Mouse (Mus musculus) MEL (cell line): ENCODE measurements around the gene Clcn6. TPM values are rescaled to one million over a fixed set of nuclear protein-coding genes. Genes with fewer than 3 reads are reported as not detected.
"Not testable (repeated sequence)": the region's sequence is repeated elsewhere in the genome, so short reads cannot be mapped to it uniquely, and the experiment has no call there.

Experiments used
- DNase-seq: peaks from one replicate; pipeline ENCODE4 v3.0.0; 2011; ENCODE audit warnings: low read depth, low spot score
- H3K27ac ChIP-seq: 2 replicates; pipeline ENCODE4 v1.5.1; 2012; ENCODE audit warnings: low read depth, mild to moderate bottlenecking, control low read depth, low read length, moderate library complexity; ENCODE audit not compliant: control insufficient read depth
- H3K27me3 ChIP-seq, 2 experiments: fragments of 150-350 bp in 1 of 2; sonication (generic) in 1 of 2; 2 replicates each; pipeline ENCODE4 v1.6.1; 2012; ENCODE audit warnings: low read length in 2 of 2, mild to moderate bottlenecking in 2 of 2, improper control_type of control experiment in 1 of 2, moderate library complexity in 1 of 2; ENCODE audit not compliant: insufficient read depth in 2 of 2, control insufficient read depth in 1 of 2
- H3K36me3 ChIP-seq, 2 experiments: 2 replicates each; pipeline ENCODE4 v1.6.1; 2012 to 2014; ENCODE audit warnings: low read length in 2 of 2, improper control_type of control experiment in 1 of 2, inconsistent platforms in 1 of 2, mild to moderate bottlenecking in 1 of 2; ENCODE audit not compliant: insufficient read depth in 2 of 2, control insufficient read depth in 1 of 2
- H3K4me1 ChIP-seq, 2 experiments: fragments of 150-350 bp in 1 of 2; sonication (generic) in 1 of 2; 2 replicates each; pipeline ENCODE4 v1.6.1; 2012; ENCODE audit warnings: low read length in 2 of 2, improper control_type of control experiment in 1 of 2, mild to moderate bottlenecking in 1 of 2; ENCODE audit not compliant: insufficient read depth in 2 of 2, control insufficient read depth in 1 of 2
- H3K4me3 ChIP-seq, 2 experiments: fragments of 150-350 bp in 1 of 2; sonication (generic) in 1 of 2; 2 replicates each; pipeline ENCODE4 v1.5.1; 2012; ENCODE audit warnings: low read depth in 2 of 2, low read length in 2 of 2, mild to moderate bottlenecking in 2 of 2, moderate library complexity in 2 of 2, control low read depth in 1 of 2, improper control_type of control experiment in 1 of 2; ENCODE audit not compliant: control insufficient read depth in 1 of 2, insufficient read depth in 1 of 2
- H3K79me2 ChIP-seq: 2 replicates; pipeline ENCODE4 v1.6.1; 2012; ENCODE audit warnings: mild to moderate bottlenecking, low read length, moderate library complexity; ENCODE audit not compliant: control insufficient read depth, poor library complexity, insufficient read depth
- H3K9ac ChIP-seq: 2 replicates; pipeline ENCODE4 v1.6.1; 2012; ENCODE audit warnings: low read depth, mild to moderate bottlenecking, control low read depth, low read length, moderate library complexity; ENCODE audit not compliant: control insufficient read depth, poor library complexity, severe bottlenecking
- H3K9me3 ChIP-seq: fragments of 150-350 bp; sonication (generic); replicated peaks from 2 replicates; pipeline ENCODE4 v1.6.1; 2012; ENCODE audit warnings: mild to moderate bottlenecking, low read length, improper control_type of control experiment, moderate library complexity; ENCODE audit not compliant: insufficient read depth
- CHD1 ChIP-seq: IDR thresholded peaks from 2 replicates; pipeline ENCODE4 v1.6.1; 2012; ENCODE audit warnings: low read depth, mild to moderate bottlenecking, inconsistent platforms, low read length, improper control_type of control experiment
- CHD2 ChIP-seq: IDR thresholded peaks from 2 replicates; pipeline ENCODE4 v1.6.1; 2011; ENCODE audit warnings: low read length, improper control_type of control experiment
- CTCF ChIP-seq, 3 experiments: IDR thresholded peaks in 2 of 3; conservative IDR thresholded peaks in 1 of 3; 2 replicates each; pipeline ENCODE4 v1.5.1; 2011 to 2012; ENCODE audit warnings: low read length in 3 of 3, low read depth in 2 of 3, mild to moderate bottlenecking in 2 of 3, improper control_type of control experiment in 1 of 3, inconsistent platforms in 1 of 3, mixed read lengths in 1 of 3, moderate library complexity in 1 of 3; ENCODE audit not compliant: control insufficient read depth in 1 of 3, insufficient read depth in 1 of 3, poor library complexity in 1 of 3, severe bottlenecking in 1 of 3
- E2F4 ChIP-seq: IDR thresholded peaks from 2 replicates; pipeline ENCODE4 v1.6.1; 2011; ENCODE audit warnings: low read depth, low read length, improper control_type of control experiment, borderline replicate concordance
- ELF1 ChIP-seq: IDR thresholded peaks from 2 replicates; pipeline ENCODE4 v1.6.1; 2014; ENCODE audit warnings: low read depth, mild to moderate bottlenecking, inconsistent platforms, low read length, improper control_type of control experiment, moderate library complexity
- EP300 ChIP-seq, 2 experiments: IDR thresholded peaks; 2 replicates each; pipeline ENCODE4 v1.6.1; 2011; ENCODE audit warnings: improper control_type of control experiment in 2 of 2, low read length in 2 of 2, low read depth in 1 of 2, mild to moderate bottlenecking in 1 of 2
- GABPA ChIP-seq: IDR thresholded peaks from 2 replicates; pipeline ENCODE4 v1.6.1; 2012; ENCODE audit warnings: low read depth, mild to moderate bottlenecking, inconsistent platforms, low read length, improper control_type of control experiment, moderate library complexity
- GATA1 ChIP-seq: IDR thresholded peaks from 2 replicates; pipeline ENCODE4 v1.6.1; 2011; ENCODE audit warnings: low read depth, low read length, improper control_type of control experiment
- KAT2A ChIP-seq: conservative IDR thresholded peaks from 2 replicates; pipeline ENCODE4 v1.6.1; 2012; ENCODE audit warnings: low read depth, low read length, improper control_type of control experiment, inconsistent platforms
- MAFK ChIP-seq: IDR thresholded peaks from 2 replicates; pipeline ENCODE4 v1.6.1; 2011; ENCODE audit warnings: low read depth, mild to moderate bottlenecking, low read length, improper control_type of control experiment, borderline replicate concordance
- MAX ChIP-seq: IDR thresholded peaks from 2 replicates; pipeline ENCODE4 v1.6.1; 2011; ENCODE audit warnings: low read length, improper control_type of control experiment
- MAZ ChIP-seq: IDR thresholded peaks from 2 replicates; pipeline ENCODE4 v1.6.1; 2012; ENCODE audit warnings: low read depth, mild to moderate bottlenecking, inconsistent platforms, low read length, improper control_type of control experiment
- MEF2A ChIP-seq: IDR thresholded peaks from 2 replicates; pipeline ENCODE4 v1.6.1; 2014; ENCODE audit warnings: low read depth, mild to moderate bottlenecking, inconsistent platforms, low read length, improper control_type of control experiment; ENCODE audit not compliant: poor library complexity, insufficient replicate concordance, severe bottlenecking; ENCODE audit errors: extremely low read depth
- MYB ChIP-seq: IDR thresholded peaks from 2 replicates; pipeline ENCODE4 v1.6.1; 2011; ENCODE audit warnings: mild to moderate bottlenecking, low read depth, low read length, improper control_type of control experiment
- NELFE ChIP-seq: IDR thresholded peaks from 2 replicates; pipeline ENCODE4 v1.6.1; 2011; ENCODE audit warnings: low read depth, low read length, improper control_type of control experiment
- NRF1 ChIP-seq: IDR thresholded peaks from 2 replicates; pipeline ENCODE4 v1.6.1; 2014; ENCODE audit warnings: low read depth, mild to moderate bottlenecking, inconsistent platforms, low read length, improper control_type of control experiment, moderate library complexity; ENCODE audit not compliant: poor library complexity, insufficient read depth, severe bottlenecking
- POLR2A ChIP-seq, 2 experiments: IDR thresholded peaks; 2 replicates each; pipeline ENCODE4 v1.6.1; 2011 to 2012; ENCODE audit warnings: low read length in 2 of 2, mild to moderate bottlenecking in 2 of 2, control low read depth in 1 of 2, improper control_type of control experiment in 1 of 2, low read depth in 1 of 2, moderate library complexity in 1 of 2; ENCODE audit not compliant: control insufficient read depth in 1 of 2, insufficient read depth in 1 of 2, poor library complexity in 1 of 2
- POLR2AphosphoS2 ChIP-seq: IDR thresholded peaks from 2 replicates; pipeline ENCODE4 v1.6.1; 2011; ENCODE audit warnings: low read length, improper control_type of control experiment
- SMC3 ChIP-seq: IDR thresholded peaks from 2 replicates; pipeline ENCODE4 v1.6.1; 2011; ENCODE audit warnings: low read depth, low read length, improper control_type of control experiment
- TCF12 ChIP-seq: IDR thresholded peaks from 2 replicates; pipeline ENCODE4 v1.6.1; 2014; ENCODE audit warnings: low read depth, mild to moderate bottlenecking, inconsistent platforms, low read length, improper control_type of control experiment, moderate library complexity
- UBTF ChIP-seq: IDR thresholded peaks from 2 replicates; pipeline ENCODE4 v1.6.1; 2012; ENCODE audit warnings: low read depth, mild to moderate bottlenecking, inconsistent platforms, low read length, improper control_type of control experiment, moderate library complexity, borderline replicate concordance; ENCODE audit not compliant: insufficient read depth
- USF1 ChIP-seq: IDR thresholded peaks from 2 replicates; pipeline ENCODE4 v1.6.1; 2014; ENCODE audit warnings: low read depth, mild to moderate bottlenecking, inconsistent platforms, low read length, improper control_type of control experiment, moderate library complexity
- ZMIZ1 ChIP-seq: IDR thresholded peaks from 2 replicates; pipeline ENCODE4 v1.6.1; 2012; ENCODE audit warnings: low read depth, mild to moderate bottlenecking, inconsistent platforms, low read length, improper control_type of control experiment, moderate library complexity
- ZNF384 ChIP-seq: IDR thresholded peaks from 2 replicates; pipeline ENCODE4 v1.6.1; 2012; ENCODE audit warnings: low read depth, mild to moderate bottlenecking, inconsistent platforms, low read length, improper control_type of control experiment
- polyA plus RNA-seq, 2 experiments: library from polyadenylated mRNA; stranded (reverse) in 1 of 2; unstranded in 1 of 2; fragments of >175 nt in 1 of 2; fragments of >200 nt in 1 of 2; gene quantifications; 2 replicates each; pipeline versions ENCODE4 v1.2.1 to v1.2.4; 2012; ENCODE audit warnings: low replicate concordance in 2 of 2, low read depth in 1 of 2; ENCODE audit not compliant: insufficient read length in 2 of 2, insufficient read depth in 1 of 2, missing spikeins in 1 of 2
- total RNA-seq: library from RNA; depleted of rRNA; stranded (reverse); fragments of 300-350 nt; gene quantifications from 2 replicates; pipeline ENCODE4 v1.2.3, GENCODE M21; 2012

Clcn6 gene
- total and polyA plus RNA-seq, 3 experiments = 5.8 to 17.5 TPM; not detected in 1

- Histone ChIP-seq H3K9ac (no peak overlapping the region), H3K36me3 (peaks cover 0 to 5% of the 10 kb centered on the region in 2 experiments; a peak in 3 of 4 replicates), H3K27me3 (no peaks in the 10 kb centered on the region), H3K4me1 (peaks cover 1 to 3% of the 10 kb centered on the region in 2 experiments), H3K79me2 (no peaks in the 10 kb centered on the region), H3K4me3 (no peak overlapping the region), H3K27ac (no peak overlapping the region), H3K9me3 (no peaks in the 10 kb centered on the region)
- TF ChIP-seq MEF2A (no peak), NELFE (no peak), ELF1 (no peak), ZNF384 (no peak), MAFK (no peak), USF1 (no peak), NRF1 (no peak), EP300 (IDR thresholded peaks at IDR 0.05; ENCODE audit: low read depth in 1 of 2, low read length in 2 of 2) (no peak), POLR2A (IDR thresholded peaks at IDR 0.05; ENCODE audit: control insufficient read depth in 1 of 2, insufficient read depth in 1 of 2, low read depth in 1 of 2, low read length in 2 of 2, poor library complexity in 1 of 2) (no peak), SMC3 (no peak), E2F4 (no peak), CHD1 (no peak), POLR2AphosphoS2 (no peak), GABPA (no peak), MAZ (no peak), CTCF (IDR thresholded peaks at IDR 0.05 in 2 of 3, conservative IDR thresholded peaks at IDR 0.05 in 1 of 3; ENCODE audit: control insufficient read depth in 1 of 3, insufficient read depth in 1 of 3, low read depth in 2 of 3, low read length in 3 of 3, poor library complexity in 1 of 3, severe bottlenecking in 1 of 3) (no peak), CHD2 (no peak), GATA1 (no peak), MAX (no peak)
- no peak for DNase-seq
Measured at GRCm38 (mm10) chr4:148051886-148052285, 13.3 kb upstream of the Clcn6 start.

GRCm38 (mm10) chr4:148051046-148051776, 12.6 kb upstream of the Clcn6 start:
- Histone ChIP-seq H3K27ac (no peak overlapping the region), H3K9ac (no peak overlapping the region), H3K4me1 (peaks cover 4% of the 10 kb centered on the region in 2 experiments), H3K79me2 (no peaks in the 10 kb centered on the region), H3K36me3 (peaks cover 0 to 8% of the 10 kb centered on the region in 2 experiments; a peak in 3 of 4 replicates), H3K9me3 (no peaks in the 10 kb centered on the region), H3K27me3 (no peaks in the 10 kb centered on the region), H3K4me3 (no peak overlapping the region)
- no peak for TF ChIP-seq KAT2A
- TF ChIP-seq ELF1 = no peak
- TF ChIP-seq TCF12 = no peak
- TF ChIP-seq POLR2AphosphoS2 = no peak
- TF ChIP-seq MYB = no peak
- TF ChIP-seq UBTF = no peak
- no peak for TF ChIP-seq MEF2A
- TF ChIP-seq ZMIZ1 = no peak
- no peak for DNase-seq

- not testable (repeated sequence) for H3K4me3 ChIP-seq, H3K27me3 ChIP-seq, DNase-seq, H3K9me3 ChIP-seq, H3K9ac ChIP-seq, H3K27ac ChIP-seq, H3K79me2 ChIP-seq
- Histone ChIP-seq H3K4me1 (peaks cover 10 to 12% of the 10 kb centered on the region in 2 experiments), H3K36me3 (peaks cover 0 to 15% of the 10 kb centered on the region in 2 experiments; a peak in 3 of 4 replicates)
Measured at GRCm38 (mm10) chr4:148050396-148050914, 11.8 kb upstream of the Clcn6 start.
